Mouse (Mus musculus): ENCODE results near the gene Bcl11b. TPM values are rescaled to one million over a fixed set of nuclear protein-coding genes. Genes with fewer than 3 reads are reported as not detected.

Gene Bcl11b
- polyA plus RNA-seq (2015; fragmentation: Nextera tagmentation; extraction: Ambion mirVana), result 0.59 and 0.62 TPM in 2 replicates

GRCm38 (mm10) chr12:108003483-108003882 is at the start of gene Bcl11b:
Gene Bcl11b, minus strand, starts transcription at chr12:108003602.

Other genes with a start within 250 kb of the Bcl11b start
- gene Setd3, start 175.7 kb upstream of the Bcl11b start, polyA plus RNA-seq (2015; fragmentation: Nextera tagmentation; extraction: Ambion mirVana), result 66.1 and 80.7 TPM in 2 replicates
- 2.0 and 2.1 TPM in 2 replicates for gene Ccnk, start 176.0 kb upstream of the Bcl11b start, polyA plus RNA-seq (2015; fragmentation: Nextera tagmentation; extraction: Ambion mirVana)